Mouse (Mus musculus) heart, postnatal 10 days (tissue): ENCODE data around the gene Ints5. TPM values are rescaled to one million over a fixed set of nuclear protein-coding genes. Genes with fewer than 3 reads are reported as not detected.
A peak's percentile ranks its signal among the peaks of the same experiment; 100 is the strongest.
"Not testable (repeated sequence)": the region's sequence is repeated elsewhere in the genome, so short reads cannot be mapped to it uniquely, and the experiment has no call there.

Experiments used
- DNase-seq, 2 experiments: peaks; one replicate each; pipeline ENCODE4 v3.0.0; 2021
- intact Hi-C: fragments of 180-260 bp; cut with DNase I; formaldehyde crosslinking; loops from one replicate; pipeline ENCODE4 v1.15.1; 2025
- total RNA-seq, 2 experiments: library from RNA; stranded (reverse); gene quantifications; 2 replicates each; pipeline ENCODE4 v1.2.3; 2021

Gene Ints5
- total RNA-seq, result 10 to 100 TPM; 14.5 to 17.1 TPM

- intact Hi-C loops, result no loop called here
- peak; percentile 91 to 92 for DNase-seq
These were observed at the start of gene Ints5 for GRCm38 (mm10) chr19:8892829-8893766. Gene Ints5 (plus strand): TSS chr19:8893005.

- peak; percentile 84 to 93 for DNase-seq
- intact Hi-C loops, result loop anchor here (1.0 to 5.0 kb wide), 2 partner anchors 133 to 266 kb away; no protein-coding TSS in a partner anchor
These were observed 48.3 kb upstream of the Ints5 start for GRCm38 (mm10) chr19:8844371-8845129.

GRCm38 (mm10) chr19:8848356-8848755 lies 44.4 kb upstream of the Ints5 start:
- DNase-seq, result no peak
- intact Hi-C loops, result no loop called here

GRCm38 (mm10) chr19:8850402-8850901 lies 42.4 kb upstream of the Ints5 start, which contains the start of gene Lrrn4cl:
Gene Lrrn4cl (plus strand): TSS chr19:8850768.
- peak; percentile 47 to 67 for DNase-seq
- intact Hi-C loops, result no loop called here

GRCm38 (mm10) chr19:8851639-8852038 lies 41.2 kb upstream of the Ints5 start:
- no peak for DNase-seq
- intact Hi-C loops, result no loop called here

- intact Hi-C loops, result no loop called here
- no peak for DNase-seq
These were observed 40.4 kb upstream of the Ints5 start for GRCm38 (mm10) chr19:8852236-8852928.

- intact Hi-C loops, result no loop called here
- no peak for DNase-seq
These were observed 39.7 kb upstream of the Ints5 start for GRCm38 (mm10) chr19:8853117-8853516.

GRCm38 (mm10) chr19:8857689-8858088 lies 35.1 kb upstream of the Ints5 start:
- intact Hi-C loops, result loop anchor here (2.0 kb wide), 1 partner anchor 253 kb away; no protein-coding TSS in a partner anchor
- peak; percentile 50 to 69 for DNase-seq

GRCm38 (mm10) chr19:8859018-8859417 lies 33.8 kb upstream of the Ints5 start:
- no peak for DNase-seq
- intact Hi-C loops, result loop anchor here (2.0 kb wide), 1 partner anchor 252 kb away; no protein-coding TSS in a partner anchor

- DNase-seq, result no peak
- intact Hi-C loops, result no loop called here
These were observed 28.5 kb upstream of the Ints5 start for GRCm38 (mm10) chr19:8864265-8864664.

GRCm38 (mm10) chr19:8870381-8870780 lies 22.4 kb upstream of the Ints5 start:
- DNase-seq, intact Hi-C loops: not testable (repeated sequence)

- no peak for DNase-seq
- intact Hi-C loops, result no loop called here
These were observed 22.0 kb upstream of the Ints5 start for GRCm38 (mm10) chr19:8870838-8871237.

GRCm38 (mm10) chr19:8871267-8872186 lies 21.3 kb upstream of the Ints5 start, which contains the start of gene Ubxn1:
Gene Ubxn1 (plus strand): TSS chr19:8871496.
- DNase-seq, result peak; percentile 99
- intact Hi-C loops, result no loop called here

- DNase-seq, result no peak
- intact Hi-C loops, result no loop called here
These were observed 20.5 kb upstream of the Ints5 start for GRCm38 (mm10) chr19:8872266-8872840.

- intact Hi-C loops, result no loop called here
These were observed 17.8 kb upstream of the Ints5 start for GRCm38 (mm10) chr19:8875031-8875430.

GRCm38 (mm10) chr19:8880311-8881033 lies 12.3 kb upstream of the Ints5 start, which contains the start of gene Uqcc3:
Gene Uqcc3 (minus strand): TSS chr19:8880923.
- intact Hi-C loops, result no loop called here
- peak; percentile 92 to 94 for DNase-seq

More at GRCm38 (mm10) chr19:8875031-8875430, 17.8 kb upstream of the Ints5 start:
- no peak for DNase-seq

GRCm38 (mm10) chr19:8881034-8881392 lies 11.8 kb upstream of the Ints5 start:
- no peak for DNase-seq
- intact Hi-C loops, result no loop called here

GRCm38 (mm10) chr19:8883616-8884015 lies 9.2 kb upstream of the Ints5 start, which contains the start of the genes Lbhd1 and Gm49403:
Gene Lbhd1 (plus strand): TSS chr19:8883732.
Gene Gm49403 (plus strand): TSS chr19:8883930.
- no peak for DNase-seq
- intact Hi-C loops, result no loop called here
